ENCODE assay signal across 22 mouse cellular contexts in genomic region chrX:142983638-142984037, GRCm38 (mm10). TPM values are rescaled to one million over a fixed set of nuclear protein-coding genes. Genes with fewer than 3 reads are reported as not detected.
DNase-seq lines count a peak whose midpoint lies in the region; ATAC-seq and TF ChIP-seq lines count a peak whose summit lies in the region.
"Had no signal": no experiment of that assay in that cellular context is flagged by ENCODE, and none has a peak within 500 bp of the region (broad histone marks: within the 10 kb centered on the region; RNA-seq: fewer than 3 reads in every experiment).

No protein-coding gene starts in this region.

- WGBS in kidney, embryonic 15.5 days: 45% methylated on average over 6 of the region's 6 CpGs
- WGBS in liver, embryonic 12.5 days (ENCODE audit: insufficient replicate concordance): 61% methylated on average over 6 of the region's 6 CpGs
- WGBS in liver, postnatal 0 days (ENCODE audit: insufficient replicate concordance): 56% methylated on average over 6 of the region's 6 CpGs
- WGBS in liver, embryonic 15.5 days (ENCODE audit: insufficient replicate concordance): 60% methylated on average over 6 of the region's 6 CpGs

- peaks cover 34% of the 10 kb centered on the region for H3K27me3 ChIP-seq in kidney, embryonic 15.5 days
- H3K27me3 ChIP-seq in liver, embryonic 12.5 days (replicated peaks): no peaks in the 10 kb centered on the region; the same call in 1 of the 2 replicates
- H3K27me3 ChIP-seq in liver, postnatal 0 days (ENCODE audit: insufficient read depth, low read length): peaks cover 3% of the 10 kb centered on the region; the same call in 1 of the 2 replicates
- H3K27me3 ChIP-seq in liver, embryonic 15.5 days: no peaks in the 10 kb centered on the region

- no peaks in the 10 kb centered on the region for H3K36me3 ChIP-seq in kidney, embryonic 15.5 days
- H3K36me3 ChIP-seq in liver, embryonic 12.5 days: no peaks in the 10 kb centered on the region
- no peaks in the 10 kb centered on the region for H3K36me3 ChIP-seq in liver, postnatal 0 days (replicated peaks; ENCODE audit: insufficient read depth, low read length)
- no peaks in the 10 kb centered on the region for H3K36me3 ChIP-seq in liver, embryonic 15.5 days (replicated peaks)
- H3K36me3 ChIP-seq: embryonic facial prominence, embryonic 13.5 days; embryonic facial prominence, embryonic 15.5 days; forebrain, embryonic 10.5 days; forebrain, embryonic 12.5 days had no signal

- no peaks in the 10 kb centered on the region for H3K9me3 ChIP-seq in kidney, embryonic 15.5 days (replicated peaks)
- H3K9me3 ChIP-seq in liver, embryonic 12.5 days (replicated peaks): no peaks in the 10 kb centered on the region
- no peaks in the 10 kb centered on the region for H3K9me3 ChIP-seq in liver, postnatal 0 days (ENCODE audit: low read length)
- no peaks in the 10 kb centered on the region for H3K9me3 ChIP-seq in liver, embryonic 15.5 days (replicated peaks)
- H3K9me3 ChIP-seq: embryonic facial prominence, embryonic 13.5 days; embryonic facial prominence, embryonic 15.5 days; forebrain, embryonic 10.5 days; forebrain, embryonic 12.5 days had no signal

- no peak for TF ChIP-seq CTCF in liver, postnatal 0 days (IDR thresholded peaks at IDR 0.05; ENCODE audit: low read depth)

- no peak overlapping the region for H3K9ac ChIP-seq in kidney, embryonic 15.5 days
- H3K9ac ChIP-seq in liver, embryonic 12.5 days: no peak overlapping the region
- no peak overlapping the region for H3K9ac ChIP-seq in liver, postnatal 0 days (replicated peaks)
- H3K9ac ChIP-seq in liver, embryonic 15.5 days: no peak overlapping the region
- H3K9ac ChIP-seq: embryonic facial prominence, embryonic 13.5 days; embryonic facial prominence, embryonic 15.5 days; forebrain, embryonic 12.5 days had no signal

- DNase-seq in kidney, adult 8-10 months: no peak
- DNase-seq in liver, postnatal 0 days: no peak
- no peak for DNase-seq in liver
- DNase-seq: adrenal gland, adult 2 months; adrenal gland, postnatal 10 days; adrenal gland, postnatal 25 days; cerebellum, adult 11 months; cerebellum, adult 18-20 months; cerebellum, adult 8-10 months; cerebellum, adult 9-11 months; cerebellum, postnatal 14 days; cerebellum, postnatal 36 days; embryo, embryonic 11 days had no signal

- no peak for TF ChIP-seq EP300 in liver, postnatal 0 days (IDR thresholded peaks at IDR 0.05; ENCODE audit: low read depth)

- H3K4me1 ChIP-seq in kidney, embryonic 15.5 days: no peaks in the 10 kb centered on the region
- H3K4me1 ChIP-seq in liver, embryonic 12.5 days: peaks cover 38% of the 10 kb centered on the region
- H3K4me1 ChIP-seq in liver, postnatal 0 days (ENCODE audit: insufficient read depth): no peaks in the 10 kb centered on the region
- H3K4me1 ChIP-seq in liver, embryonic 15.5 days (replicated peaks): peaks cover 27% of the 10 kb centered on the region
- H3K4me1 ChIP-seq: embryonic facial prominence, embryonic 13.5 days; embryonic facial prominence, embryonic 15.5 days; forebrain, embryonic 10.5 days; forebrain, embryonic 12.5 days had no signal

- no peak overlapping the region for H3K4me2 ChIP-seq in kidney, embryonic 15.5 days
- no peak overlapping the region for H3K4me2 ChIP-seq in liver, embryonic 12.5 days
- no peak overlapping the region for H3K4me2 ChIP-seq in liver, postnatal 0 days (ENCODE audit: low read depth, low read length)
- no peak overlapping the region for H3K4me2 ChIP-seq in liver, embryonic 15.5 days
- H3K4me2 ChIP-seq: embryonic facial prominence, embryonic 13.5 days; embryonic facial prominence, embryonic 15.5 days; forebrain, embryonic 12.5 days had no signal

- H3K27ac ChIP-seq in kidney, embryonic 15.5 days: no peak overlapping the region
- H3K27ac ChIP-seq in liver, embryonic 12.5 days: peak overlapping the region; percentile 20; the same call in 1 of the 2 replicates
- no peak overlapping the region for H3K27ac ChIP-seq in liver, postnatal 0 days (ENCODE audit: low read depth)
- H3K27ac ChIP-seq in liver, embryonic 15.5 days (replicated peaks): peak overlapping the region; percentile 45; the same call in 1 of the 2 replicates
- H3K27ac ChIP-seq: embryonic facial prominence, embryonic 13.5 days; embryonic facial prominence, embryonic 15.5 days; forebrain, embryonic 10.5 days; forebrain, embryonic 12.5 days had no signal

- H3K4me3 ChIP-seq in kidney, embryonic 15.5 days (replicated peaks): no peak overlapping the region
- H3K4me3 ChIP-seq in liver, embryonic 12.5 days: no peak overlapping the region
- H3K4me3 ChIP-seq in liver, postnatal 0 days (ENCODE audit: low read depth, low read length): no peak overlapping the region
- H3K4me3 ChIP-seq in liver, embryonic 15.5 days (replicated peaks): no peak overlapping the region
- H3K4me3 ChIP-seq: embryonic facial prominence, embryonic 13.5 days; embryonic facial prominence, embryonic 15.5 days; erythroblast, embryonic 14.5 days; forebrain, embryonic 10.5 days; forebrain, embryonic 12.5 days had no signal

- ATAC-seq in kidney, embryonic 15.5 days (replicated peaks; ENCODE audit: low FRiP score): peak; percentile 67; the same call in 1 of the 2 replicates
- ATAC-seq in liver, embryonic 12.5 days: no peak
- ATAC-seq in liver, postnatal 0 days: no peak
- no peak for ATAC-seq in liver, embryonic 15.5 days (ENCODE audit: insufficient read depth)
- ATAC-seq: forebrain, embryonic 14.5 days had no signal

RNA-seq across cellular contexts. Expression of gene Ammecr1, which starts 17.1 kb away (rescaled TPM):
- 11.3 and 12.3 TPM in 2 replicates for polyA plus RNA-seq in kidney, embryonic 15.5 days (2015; fragmentation: Nextera tagmentation; extraction: Ambion mirVana)
- polyA plus RNA-seq in liver, embryonic 12.5 days (2016; fragmentation: Nextera tagmentation; extraction: Ambion mirVana): 22.5 and 24.6 TPM in 2 replicates
- 4.4 and 5.2 TPM in 2 replicates for polyA plus RNA-seq in liver, postnatal 0 days (2015; fragmentation: Nextera tagmentation; extraction: Ambion mirVana)
- polyA plus RNA-seq in liver, embryonic 15.5 days (2015; fragmentation: Nextera tagmentation; extraction: Ambion mirVana): 9.4 and 10.9 TPM in 2 replicates

Comparison
In these comparisons a context has a peak if more than half of its experiments do, and no peak if none do; other contexts are left out.
1. H3K27ac ChIP-seq: peak in liver, embryonic 12.5 days (single experiment) and liver, embryonic 15.5 days (single experiment); none in kidney, embryonic 15.5 days (single experiment) and liver, postnatal 0 days (single experiment).